Mouse (Mus musculus): ENCODE results near the gene Ier2. TPM values are rescaled to one million over a fixed set of nuclear protein-coding genes. Genes with fewer than 3 reads are reported as not detected.

Ier2 gene
- total and polyA plus RNA-seq, 2 experiments from 2014 or later, result 3.9 to 14.7 TPM

- no peak for ATAC-seq (ENCODE audit: low FRiP score)
- Histone ChIP-seq H3K4me2 (ENCODE audit: low read depth, low read length, poor library complexity, severe bottlenecking) (peak overlapping the region; percentile 39; the same call in 1 of the 2 replicates), H3K4me1 (ENCODE audit: insufficient read depth, low read length) (no peaks in the 10 kb centered on the region), H3K27ac (ENCODE audit: low read depth, low read length) (0 out of 2 replicates have a peak overlapping the region, but pooled peaks have one; percentile 38), H3K36me3 (ENCODE audit: insufficient read depth, low read length) (peaks cover 6% of the 10 kb centered on the region; the same call in 1 of the 2 replicates), H3K9ac (replicated peaks; ENCODE audit: low read length, poor library complexity, severe bottlenecking) (no peak overlapping the region), H3K9me3 (ENCODE audit: low read length) (no peaks in the 10 kb centered on the region), H3K27me3 (ENCODE audit: insufficient read depth, low read length) (peaks cover 53% of the 10 kb centered on the region), H3K4me3 (ENCODE audit: low read depth, low read length) (no peak overlapping the region; the same call in 1 of the 2 replicates)
- DNase-seq (ENCODE audit: low spot score), result peak; percentile 83
- WGBS, result 5% methylated on average over 16 of the region's 16 CpGs
- peak; percentile 77 for TF ChIP-seq CTCF (IDR thresholded peaks at IDR 0.05)
Observed at GRCm38 (mm10) chr8:84704356-84704755, 41.7 kb upstream of the Ier2 start.

- no peak for TF ChIP-seq CTCF (IDR thresholded peaks at IDR 0.05)
- ATAC-seq (ENCODE audit: low FRiP score) (no peak), DNase-seq (ENCODE audit: low spot score) (no peak)
- 12% methylated on average over 38 of the region's 38 CpGs for WGBS
- Histone ChIP-seq H3K4me3 (ENCODE audit: low read depth, low read length) (no peak overlapping the region; the same call in 1 of the 2 replicates), H3K9ac (replicated peaks; ENCODE audit: low read length, poor library complexity, severe bottlenecking) (no peak overlapping the region), H3K36me3 (ENCODE audit: insufficient read depth, low read length) (peaks cover 13% of the 10 kb centered on the region; the same call in 1 of the 2 replicates), H3K27ac (ENCODE audit: low read depth, low read length) (0 out of 2 replicates have a peak overlapping the region, but pooled peaks have one; percentile 38), H3K4me2 (ENCODE audit: low read depth, low read length, poor library complexity, severe bottlenecking) (peak overlapping the region; percentile 22; the same call in 1 of the 2 replicates), H3K27me3 (ENCODE audit: insufficient read depth, low read length) (peaks cover 51% of the 10 kb centered on the region), H3K4me1 (ENCODE audit: insufficient read depth, low read length) (no peaks in the 10 kb centered on the region), H3K9me3 (ENCODE audit: low read length) (no peaks in the 10 kb centered on the region)
Observed at GRCm38 (mm10) chr8:84703466-84704249, 41.0 kb upstream of the Ier2 start.

GRCm38 (mm10) chr8:84702963-84703465 lies 40.4 kb upstream of the Ier2 start:
- ATAC-seq (ENCODE audit: low FRiP score) (no peak), DNase-seq (ENCODE audit: low spot score) (no peak)
- peaks cover 46% of the 10 kb centered on the region for H3K27me3 ChIP-seq (ENCODE audit: insufficient read depth, low read length)
- peaks cover 16% of the 10 kb centered on the region for H3K36me3 ChIP-seq (ENCODE audit: insufficient read depth, low read length)
- H3K4me2 ChIP-seq (ENCODE audit: low read depth, low read length, poor library complexity, severe bottlenecking), result no peak overlapping the region
- no peak overlapping the region for H3K4me3 ChIP-seq (ENCODE audit: low read depth, low read length)
- no peaks in the 10 kb centered on the region for H3K4me1 ChIP-seq (ENCODE audit: insufficient read depth, low read length)
- 88% methylated on average over 6 of the region's 6 CpGs for WGBS
- no peaks in the 10 kb centered on the region for H3K9me3 ChIP-seq (ENCODE audit: low read length)
- no peak for TF ChIP-seq CTCF (IDR thresholded peaks at IDR 0.05)
- H3K27ac ChIP-seq (ENCODE audit: low read depth, low read length), result no peak overlapping the region
- H3K9ac ChIP-seq (replicated peaks; ENCODE audit: low read length, poor library complexity, severe bottlenecking), result no peak overlapping the region

GRCm38 (mm10) chr8:84702561-84702960 lies 39.9 kb upstream of the Ier2 start:
- H3K9me3 ChIP-seq (ENCODE audit: low read length), result no peaks in the 10 kb centered on the region
- H3K4me1 ChIP-seq (ENCODE audit: insufficient read depth, low read length), result no peaks in the 10 kb centered on the region
- H3K27ac ChIP-seq (ENCODE audit: low read depth, low read length), result no peak overlapping the region
- peaks cover 42% of the 10 kb centered on the region for H3K27me3 ChIP-seq (ENCODE audit: insufficient read depth, low read length)
- WGBS, result 73% methylated on average over 9 of the region's 9 CpGs
- H3K9ac ChIP-seq (replicated peaks; ENCODE audit: low read length, poor library complexity, severe bottlenecking), result no peak overlapping the region
- no peak overlapping the region for H3K4me2 ChIP-seq (ENCODE audit: low read depth, low read length, poor library complexity, severe bottlenecking)
- H3K4me3 ChIP-seq (ENCODE audit: low read depth, low read length), result no peak overlapping the region; the same call in 1 of the 2 replicates
- no peak for ATAC-seq (ENCODE audit: low FRiP score)
- DNase-seq (ENCODE audit: low spot score), result no peak
- TF ChIP-seq CTCF (IDR thresholded peaks at IDR 0.05), result no peak
- peaks cover 17% of the 10 kb centered on the region for H3K36me3 ChIP-seq (ENCODE audit: insufficient read depth, low read length)

- Histone ChIP-seq H3K9ac (replicated peaks; ENCODE audit: low read length, poor library complexity, severe bottlenecking) (0 out of 2 replicates have a peak within 1 kb of the TSS, but pooled peaks have one; percentile 13), H3K36me3 (ENCODE audit: insufficient read depth, low read length) (peaks cover 28% of the 10 kb centered on the region), H3K27me3 (ENCODE audit: insufficient read depth, low read length) (peaks cover 36% of the 10 kb centered on the region), H3K27ac (ENCODE audit: low read depth, low read length) (peak within 1 kb of the TSS; percentile 38; the same call in 1 of the 2 replicates), H3K4me2 (ENCODE audit: low read depth, low read length, poor library complexity, severe bottlenecking) (no peak within 1 kb of the TSS), H3K4me3 (ENCODE audit: low read depth, low read length) (peak within 1 kb of the TSS; percentile 13; the same call in 1 of the 2 replicates), H3K9me3 (ENCODE audit: low read length) (no peaks in the 10 kb centered on the region), H3K4me1 (ENCODE audit: insufficient read depth, low read length) (no peaks in the 10 kb centered on the region)
- DNase-seq (ENCODE audit: low spot score) (no peak), ATAC-seq (ENCODE audit: low FRiP score) (no peak)
- 0 out of 2 replicates have a peak, but pooled peaks have one; percentile 18 for TF ChIP-seq CTCF (IDR thresholded peaks at IDR 0.05)
- WGBS, result 17% methylated on average over 34 of the region's 34 CpGs
Observed at GRCm38 (mm10) chr8:84700941-84701911, 38.6 kb upstream of the Ier2 start, which contains the start of gene Lyl1. TSS of gene Lyl1 (plus strand) at chr8:84701457.
